Mouse (Mus musculus) neural tube, embryonic 10.5 days (tissue): ENCODE data around the gene Scube1.
A peak's percentile ranks its signal among the peaks of the same experiment; 100 is the strongest.

ENCODE experiments used
- DNase-seq: peaks from one replicate; pipeline ENCODE4 v3.0.0-alpha.2; 2017; ENCODE audit warnings: low spot score; ENCODE audit errors: extremely low spot score

Scube1 gene

GRCm38 (mm10) chr15:83666418-83666817 is 58.4 kb downstream of the Scube1 start:
- DNase-seq = no peak

DNA sequence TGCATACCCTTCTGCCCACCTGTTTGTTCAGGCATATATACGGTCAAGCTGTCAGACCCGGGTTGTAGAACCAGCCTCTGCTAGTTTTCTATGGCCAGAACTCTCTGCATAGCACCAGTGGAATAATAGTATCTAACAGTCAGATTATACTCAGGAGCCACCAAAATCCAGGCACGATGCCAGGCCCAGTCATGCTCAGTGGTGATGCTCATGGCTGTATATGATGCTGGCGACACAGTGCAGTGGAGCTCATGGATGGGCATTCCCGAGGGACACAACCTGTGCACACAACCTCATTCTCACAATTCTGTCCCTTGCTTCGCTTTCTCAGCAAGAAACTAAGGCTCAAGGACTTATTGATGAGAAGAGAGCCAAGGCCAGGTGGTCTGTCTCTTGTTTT is 58.8 kb downstream of the Scube1 start:
- DNase-seq = no peak

DNA sequence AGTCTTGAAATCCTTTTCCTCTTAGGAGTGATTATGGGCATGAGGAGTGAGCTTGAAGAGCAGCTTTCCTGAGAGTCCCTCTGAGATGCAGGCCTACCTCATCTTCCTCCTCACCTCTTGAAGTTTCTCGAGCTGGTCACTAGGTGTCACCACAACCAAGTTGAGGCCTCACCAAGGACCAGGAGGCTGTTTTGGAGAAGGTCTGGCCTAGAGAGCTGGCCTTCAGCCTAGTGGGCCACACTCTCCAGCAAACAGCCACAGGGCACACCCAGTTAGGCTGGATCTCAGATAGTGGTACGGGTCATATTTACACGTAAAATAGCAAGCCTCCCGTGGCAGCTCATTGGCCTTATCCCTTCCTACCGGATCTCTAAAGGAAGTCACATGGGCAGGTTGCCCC is 60.1 kb downstream of the Scube1 start:
- DNase-seq = no peak

DNA sequence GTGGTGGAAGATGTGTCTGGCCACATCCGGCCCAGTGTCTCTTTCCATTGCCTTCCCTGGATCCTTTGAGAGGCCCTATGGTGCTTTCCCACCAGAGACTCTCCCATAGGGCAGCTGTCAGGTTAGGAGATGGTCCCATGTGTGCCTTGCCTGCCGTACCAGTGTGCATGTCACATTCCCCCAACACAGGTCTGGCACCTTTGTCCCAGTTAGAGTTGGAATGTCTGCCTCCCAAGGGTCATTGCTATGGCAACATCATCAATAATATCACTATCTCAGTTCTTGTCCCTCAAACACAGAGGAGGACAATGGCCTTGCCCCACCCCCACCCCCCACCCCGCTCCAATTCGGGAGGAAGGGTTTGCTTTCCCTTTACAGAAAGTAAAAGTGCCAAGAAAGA is 61.8 kb downstream of the Scube1 start:
- no peak for DNase-seq

- DNase-seq = no peak
Measured at GRCm38 (mm10) chr15:83662106-83662505, 62.7 kb downstream of the Scube1 start.

- no peak for DNase-seq
Measured at GRCm38 (mm10) chr15:83642518-83642917, 82.3 kb downstream of the Scube1 start.

DNA sequence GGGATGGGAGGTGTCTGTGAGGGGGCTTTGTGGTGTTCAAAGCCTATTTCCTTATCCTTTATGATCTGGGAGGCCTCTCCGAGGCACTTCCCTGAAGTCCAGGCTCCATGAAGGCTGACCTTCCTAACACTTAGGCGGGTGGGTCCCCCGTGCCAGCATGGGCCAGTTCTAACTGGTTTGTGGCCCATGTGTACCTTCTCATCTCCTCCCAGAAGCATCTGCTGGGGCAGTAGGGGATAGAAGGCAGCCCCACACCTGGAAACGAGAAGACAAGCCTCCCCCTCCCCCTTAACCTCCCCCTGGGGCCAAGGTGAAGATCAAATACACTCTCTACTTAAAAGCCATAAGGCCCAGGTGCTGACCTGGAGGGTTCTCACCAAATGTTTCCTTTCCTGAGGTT is 84.6 kb downstream of the Scube1 start:
- DNase-seq = no peak

DNA sequence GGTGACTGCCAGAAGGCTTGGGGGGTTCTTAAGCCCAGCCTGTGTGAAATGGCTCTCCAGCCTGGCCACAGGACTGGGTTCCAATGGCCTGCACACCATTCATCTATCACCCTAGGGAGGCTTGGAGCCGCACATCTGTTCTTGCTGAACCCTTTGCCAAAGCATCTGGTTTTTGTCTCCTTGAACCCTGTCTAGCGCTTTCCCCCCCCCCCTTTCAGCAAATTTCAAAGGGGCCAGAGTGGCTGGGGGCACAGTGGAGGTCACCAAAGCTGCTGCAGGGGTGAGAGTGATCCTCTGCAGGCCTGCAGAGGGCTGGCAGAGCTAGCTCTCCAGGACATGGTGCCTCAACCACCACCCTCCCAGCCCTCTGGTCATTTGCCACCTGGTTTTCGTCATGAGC is 85.7 kb downstream of the Scube1 start:
- peak; percentile 59 for DNase-seq

DNA sequence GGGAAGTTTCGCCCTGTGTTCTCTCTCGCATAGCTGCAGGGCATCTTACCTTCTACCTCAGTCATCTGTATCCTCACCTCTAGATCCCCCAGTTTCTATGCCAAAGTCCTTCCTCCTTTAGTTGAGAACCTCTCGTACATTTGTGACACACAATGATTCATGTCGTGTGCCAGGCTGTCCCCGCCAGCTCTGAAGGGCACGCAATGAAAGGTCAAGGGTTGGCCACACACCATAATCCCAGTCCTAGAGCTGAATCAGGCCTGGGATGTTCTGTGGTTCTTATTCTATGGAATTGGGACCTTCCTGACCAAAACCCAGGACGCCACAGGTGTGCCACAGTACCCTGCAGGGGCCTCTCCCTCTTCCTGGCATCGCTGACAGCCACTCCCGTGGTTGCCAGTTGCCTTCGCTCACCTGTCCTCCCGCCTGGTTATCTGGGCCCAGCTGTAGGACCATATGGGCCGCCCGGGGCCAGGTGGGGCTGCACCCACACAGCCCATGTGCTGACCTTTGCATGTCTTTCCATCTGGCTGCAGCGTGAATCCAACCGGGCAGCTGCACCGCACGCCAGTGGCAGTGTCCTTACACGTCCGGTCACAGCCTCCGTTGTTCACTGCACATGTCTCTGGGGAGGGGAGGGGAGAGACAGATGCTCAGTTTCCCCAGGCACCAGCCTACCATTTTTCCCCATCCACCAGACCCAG is 86.5 kb downstream of the Scube1 start:
- DNase-seq = peak; percentile 40

- no peak for DNase-seq
Measured at GRCm38 (mm10) chr15:83636759-83637158, 88.1 kb downstream of the Scube1 start.

DNA sequence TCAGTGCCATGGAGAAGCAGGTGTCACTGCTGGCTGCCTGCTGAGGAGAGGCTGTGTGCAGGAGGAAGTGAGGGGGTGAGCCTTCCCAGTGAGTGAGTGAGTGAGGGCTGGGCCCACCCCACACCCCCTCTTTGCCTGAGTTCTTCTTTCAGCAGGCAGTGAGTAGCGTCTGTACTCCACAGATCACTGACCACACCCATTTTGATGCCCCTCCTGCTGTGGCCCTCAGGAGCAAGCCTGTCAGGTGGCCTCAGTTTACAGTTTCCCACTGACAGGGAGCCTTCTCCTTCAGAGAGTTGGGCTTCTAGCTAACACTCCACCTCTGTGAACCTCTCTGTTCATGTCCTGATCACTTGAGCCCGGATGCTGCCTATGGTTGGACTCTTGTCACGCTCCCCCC is 89.6 kb downstream of the Scube1 start:
- no peak for DNase-seq

DNA sequence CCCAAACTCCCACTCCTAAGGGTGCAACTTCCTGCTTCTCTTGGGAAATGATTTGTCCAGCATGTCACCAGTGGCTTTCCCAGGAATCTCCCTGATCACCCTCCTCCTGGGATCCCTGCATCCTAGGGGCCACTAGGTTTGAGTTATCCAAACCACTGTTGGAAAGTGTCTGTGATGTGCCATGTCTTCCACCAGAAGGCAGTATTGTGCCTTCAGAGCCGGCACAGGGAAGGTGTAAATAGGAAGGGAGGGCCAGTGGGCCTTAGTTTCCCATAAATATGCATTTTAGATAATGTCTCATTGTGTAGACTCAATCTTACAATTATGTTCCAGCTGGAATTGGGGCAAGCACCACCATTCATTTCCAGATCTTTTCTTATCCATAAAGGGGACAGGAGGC is 90.7 kb downstream of the Scube1 start:
- no peak for DNase-seq

DNA sequence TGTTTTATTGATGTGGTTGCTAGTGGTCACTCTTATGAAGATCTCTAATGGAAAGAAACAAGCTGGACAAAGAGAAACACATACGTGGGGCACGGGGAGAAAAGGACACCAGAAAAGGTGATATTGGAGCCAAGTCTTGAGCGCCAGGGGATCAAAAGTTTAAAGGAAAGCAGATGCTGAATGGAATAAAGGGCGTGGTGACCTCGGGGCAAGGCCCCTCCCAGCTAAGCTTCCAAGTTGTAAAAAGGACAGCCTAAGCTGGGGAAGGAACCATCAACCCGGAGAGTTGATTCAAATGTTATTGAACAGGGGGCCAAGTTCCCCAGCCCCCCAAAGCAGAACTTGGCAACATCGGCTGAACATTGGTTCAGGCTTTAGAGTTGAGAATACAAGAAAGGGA is 93.8 kb downstream of the Scube1 start:
- no peak for DNase-seq

GRCm38 (mm10) chr15:83629716-83630115 is 95.1 kb downstream of the Scube1 start:
- DNase-seq = no peak

DNA sequence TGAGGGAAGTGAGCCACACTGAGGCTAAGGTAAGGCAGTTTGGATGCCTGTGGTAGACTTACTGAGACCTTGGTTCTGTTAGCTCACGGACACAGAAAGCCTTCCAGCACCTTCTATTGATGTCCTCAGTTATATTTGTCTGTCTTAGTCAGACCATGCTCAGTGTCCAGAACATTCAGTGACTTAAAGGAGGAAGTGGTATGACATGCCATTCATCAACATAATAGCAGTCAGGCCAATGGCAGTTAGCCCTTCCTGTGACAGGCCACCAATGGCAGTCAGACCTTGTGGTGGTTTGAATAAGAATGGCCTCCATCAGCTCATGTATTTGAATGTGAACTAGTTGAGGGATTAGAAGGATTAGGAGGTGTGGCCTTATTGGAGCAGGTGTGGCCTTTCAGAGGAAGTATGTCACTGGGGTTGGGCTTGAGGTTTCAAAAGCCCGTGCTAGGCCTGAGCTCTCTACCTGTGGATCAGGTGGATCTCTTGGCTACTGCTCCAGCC is 98.6 kb downstream of the Scube1 start:
- no peak for DNase-seq

DNA sequence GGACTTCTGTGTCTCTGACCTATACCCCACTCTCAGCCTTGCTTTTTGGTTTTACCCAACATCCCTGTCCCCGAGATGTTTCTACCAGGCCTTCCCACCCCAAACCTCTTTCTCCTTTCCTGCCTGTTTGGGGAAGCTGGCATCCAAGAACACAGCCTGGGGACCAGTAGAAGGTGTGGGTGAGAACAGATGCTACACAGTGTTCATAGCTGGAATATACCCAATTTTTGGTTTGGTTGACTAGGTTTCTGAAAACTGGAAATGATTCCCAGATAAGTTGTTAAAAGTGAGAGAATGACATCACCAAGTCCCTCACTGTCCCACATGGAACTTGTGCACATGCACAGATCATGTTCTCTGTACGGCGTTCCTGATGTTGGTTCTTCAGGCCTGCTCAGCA is 109.6 kb downstream of the Scube1 start:
- DNase-seq = no peak

DNA sequence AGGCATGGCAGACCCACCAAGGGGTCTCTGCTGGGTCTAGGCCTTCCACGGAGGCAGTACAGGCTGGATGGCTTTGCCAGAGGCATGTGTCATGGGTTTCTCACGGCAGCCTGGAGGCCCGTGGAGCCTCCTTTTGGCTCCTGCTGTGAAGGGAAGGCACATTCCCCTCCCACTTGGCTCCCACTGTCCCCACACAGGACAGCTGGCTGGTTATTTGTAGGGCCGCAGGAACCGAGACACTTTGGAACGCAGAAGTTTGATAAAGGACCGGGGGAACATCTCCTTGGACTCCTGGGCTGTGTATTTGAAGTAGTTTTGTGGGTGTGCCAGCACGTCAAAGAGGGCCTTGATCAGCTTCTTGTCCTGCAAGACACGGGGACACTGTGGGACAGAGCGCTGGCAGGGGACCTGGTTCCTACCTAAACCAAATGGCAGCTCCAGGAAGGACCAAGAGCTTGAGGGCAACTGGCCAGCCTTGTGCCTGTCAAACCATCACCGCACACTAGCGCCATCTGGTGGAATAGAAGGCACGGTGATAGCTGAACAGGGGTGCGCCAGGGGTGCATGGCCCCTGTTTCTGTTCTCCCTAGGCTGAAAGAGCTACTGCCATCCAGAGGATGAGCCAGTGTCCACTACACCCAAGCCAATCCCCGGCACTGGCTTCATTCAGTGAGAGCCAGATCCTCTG is 117.6 kb downstream of the Scube1 start:
- peak; percentile 66 for DNase-seq

DNA sequence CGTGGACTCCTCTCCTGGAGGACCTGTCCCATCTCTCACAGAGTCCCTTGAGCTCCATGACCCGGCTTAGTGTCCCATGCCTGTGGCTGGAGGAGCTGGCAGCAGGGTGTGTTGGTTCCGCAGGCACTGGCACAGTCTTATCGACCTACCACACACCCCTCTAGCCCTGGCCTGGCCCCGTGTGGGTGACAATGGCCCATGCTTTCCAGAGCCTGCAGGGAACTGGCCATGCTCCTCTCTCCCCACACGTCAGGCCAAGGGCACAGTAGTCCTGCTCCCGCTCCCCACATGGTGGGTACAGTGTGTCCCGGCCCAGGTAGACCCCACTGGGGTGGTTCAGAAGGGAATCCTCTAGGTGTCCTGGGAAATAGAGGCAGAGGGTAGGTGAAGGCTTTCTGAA is 118.1 kb downstream of the Scube1 start:
- DNase-seq = no peak

DNA sequence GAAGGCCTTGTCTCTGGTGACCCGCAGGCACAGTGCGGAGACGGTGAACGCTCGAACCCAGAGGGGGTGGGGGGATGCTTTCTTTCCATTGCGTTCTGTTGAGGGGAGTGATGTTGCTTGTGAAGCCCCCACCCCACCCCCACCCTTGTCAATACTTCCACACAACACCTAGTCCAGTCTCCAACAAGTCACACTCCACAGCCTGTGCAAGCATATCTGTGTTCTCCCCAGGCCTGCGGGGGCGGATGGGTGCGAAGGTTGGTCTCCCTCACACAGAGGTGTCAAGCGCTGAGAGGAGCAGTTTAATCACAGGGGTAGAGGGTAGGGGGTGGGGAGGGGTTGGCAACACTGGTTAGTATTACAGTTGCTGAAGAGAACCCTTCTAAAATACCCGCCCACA is 118.6 kb downstream of the Scube1 start:
- no peak for DNase-seq

DNA sequence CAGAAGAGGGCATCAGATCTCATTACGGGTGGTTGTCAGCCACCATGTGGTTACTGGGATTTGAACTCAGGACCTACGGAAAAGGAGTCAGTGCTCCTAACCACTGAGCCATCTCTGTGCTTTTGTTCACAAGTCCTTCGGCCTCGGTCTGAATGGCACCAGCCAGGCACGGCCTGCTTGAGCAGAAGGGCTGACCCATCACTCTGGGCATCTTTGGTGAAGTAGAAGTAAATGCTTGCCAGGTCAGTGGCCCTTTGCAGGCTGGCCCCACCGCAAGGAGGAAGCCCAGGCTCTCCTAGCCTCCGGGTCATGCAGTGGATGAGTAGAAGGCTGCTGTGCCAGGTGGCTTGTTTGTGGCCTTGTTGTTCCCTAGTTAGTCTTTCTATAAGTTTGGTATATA is 121.4 kb downstream of the Scube1 start:
- DNase-seq = no peak

- DNase-seq = no peak
Measured at GRCm38 (mm10) chr15:83603046-83603396, 121.8 kb downstream of the Scube1 start.

- DNase-seq = no peak
Measured at GRCm38 (mm10) chr15:83602372-83603045, 122.3 kb downstream of the Scube1 start.

DNA sequence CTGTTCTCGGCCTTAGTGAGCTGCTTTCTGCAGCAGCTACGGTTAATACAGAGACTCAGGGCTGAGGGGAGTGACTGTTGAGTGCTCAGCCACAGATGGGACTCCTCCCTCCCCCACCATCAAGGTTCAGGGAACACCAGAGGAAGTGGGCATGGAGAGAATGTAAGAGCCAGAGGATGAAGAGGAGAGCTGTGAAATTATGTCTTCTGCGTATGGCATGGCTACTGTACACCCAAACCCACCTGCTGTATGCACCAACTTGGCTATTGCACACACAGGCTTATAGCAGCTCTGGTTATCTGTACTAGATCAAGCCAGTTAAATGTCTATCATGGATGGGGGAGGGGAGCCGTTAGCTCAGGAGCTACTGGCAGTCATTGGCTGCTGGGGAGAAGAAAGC is 123.6 kb downstream of the Scube1 start:
- DNase-seq = no peak
